Mouse (Mus musculus): ENCODE measurements around the gene Ucma. TPM values are rescaled to one million over a fixed set of nuclear protein-coding genes. Genes with fewer than 3 reads are reported as not detected.

Ucma gene
- polyA plus RNA-seq, 1 experiment = 0.22 TPM

DNA sequence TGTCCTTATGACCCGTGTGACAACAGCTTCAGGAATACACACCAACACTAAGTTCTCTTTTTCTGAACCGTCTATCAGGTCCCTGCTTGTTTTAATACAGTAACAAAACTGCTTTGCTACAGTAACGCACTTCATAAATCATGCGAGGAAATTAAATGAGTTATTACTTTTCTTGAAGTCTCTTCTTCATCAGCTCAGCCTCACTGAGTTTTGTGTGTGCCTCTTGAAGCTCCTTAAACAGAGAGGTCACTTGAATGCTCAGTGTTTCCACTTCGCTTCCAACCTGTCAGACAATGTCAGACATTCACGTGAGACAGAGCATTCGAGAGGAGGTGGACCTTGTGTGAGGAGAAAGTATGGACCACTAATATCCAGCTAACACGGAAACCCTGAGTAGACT, 58.9 kb downstream of the Ucma start:
- Histone ChIP-seq H3K4me3 (no peak overlapping the region), H3K79me2 (ENCODE audit: control insufficient read depth, insufficient read depth) (no peaks in the 10 kb centered on the region), H3ac (ENCODE audit: control insufficient read depth, insufficient read length) (no peak overlapping the region), H3K36me3 (ENCODE audit: control insufficient read depth, insufficient read depth) (peaks cover 12% of the 10 kb centered on the region), H3K4me2 (ENCODE audit: low read depth) (no peak overlapping the region), H3K27me3 (ENCODE audit: control insufficient read depth, insufficient read depth, insufficient read length) (no peaks in the 10 kb centered on the region)
- TF ChIP-seq TCF12 (IDR thresholded peaks at IDR 0.05; ENCODE audit: insufficient read depth, poor library complexity, severe bottlenecking) = no peak
- TF ChIP-seq MAX (IDR thresholded peaks at IDR 0.05; ENCODE audit: low read depth) = no peak
- TF ChIP-seq USF1 (IDR thresholded peaks at IDR 0.05; ENCODE audit: low read depth) = no peak
- no peak for TF ChIP-seq POLR2AphosphoS2 (IDR thresholded peaks at IDR 0.05; ENCODE audit: insufficient read length, low read depth)
- TF ChIP-seq E2F4 (IDR thresholded peaks at IDR 0.05; ENCODE audit: insufficient read depth) = no peak
- no peak for TF ChIP-seq POLR2A (IDR thresholded peaks at IDR 0.05; ENCODE audit: insufficient read length, low read depth)

DNA sequence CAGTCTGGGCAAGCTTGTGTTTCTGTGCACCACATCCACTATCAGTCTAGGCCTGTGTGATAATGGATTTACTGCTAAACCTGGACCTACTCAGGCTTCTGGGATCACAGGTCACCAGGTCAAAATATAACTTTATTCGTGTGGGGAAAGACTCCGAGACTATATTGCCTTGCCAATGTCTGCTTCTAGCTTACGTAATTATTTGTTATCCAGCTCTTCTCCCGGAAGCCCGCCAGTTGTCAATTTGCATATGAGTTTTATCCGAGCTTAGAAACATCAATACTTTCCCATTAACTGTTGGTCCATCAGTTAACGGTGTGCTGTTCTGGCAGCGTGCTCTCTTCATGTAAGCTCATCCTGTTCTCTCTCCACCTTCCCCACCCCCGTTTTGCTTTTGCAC, 59.3 kb downstream of the Ucma start:
- Histone ChIP-seq H3K4me3 (no peak overlapping the region), H3K4me2 (ENCODE audit: low read depth) (no peak overlapping the region), H3ac (ENCODE audit: control insufficient read depth, insufficient read length) (no peak overlapping the region), H3K79me2 (ENCODE audit: control insufficient read depth, insufficient read depth) (no peaks in the 10 kb centered on the region), H3K36me3 (ENCODE audit: control insufficient read depth, insufficient read depth) (peaks cover 12% of the 10 kb centered on the region), H3K27me3 (ENCODE audit: control insufficient read depth, insufficient read depth, insufficient read length) (no peaks in the 10 kb centered on the region)
- TF ChIP-seq E2F4 (IDR thresholded peaks at IDR 0.05; ENCODE audit: insufficient read depth) (no peak), MYOG (IDR thresholded peaks at IDR 0.05; ENCODE audit: control insufficient read depth in 1 of 3, insufficient read depth in 1 of 3, insufficient read length in 2 of 3, low read depth in 2 of 3) (no peak), TCF3 (IDR thresholded peaks at IDR 0.05; ENCODE audit: insufficient read length, low read depth) (no peak), CEBPB (IDR thresholded peaks at IDR 0.05; ENCODE audit: insufficient read depth, poor library complexity, severe bottlenecking) (no peak), MYOD1 (IDR thresholded peaks at IDR 0.05; ENCODE audit: control insufficient read depth in 1 of 3, insufficient read length in 2 of 3, low read depth in 2 of 3) (no peak), POLR2AphosphoS2 (IDR thresholded peaks at IDR 0.05; ENCODE audit: insufficient read length, low read depth) (no peak), TCF12 (IDR thresholded peaks at IDR 0.05; ENCODE audit: insufficient read depth, poor library complexity, severe bottlenecking) (no peak), MAX (IDR thresholded peaks at IDR 0.05; ENCODE audit: low read depth) (no peak)

Other genes starting within 250 kb of the Ucma start
- gene Sephs1, start 94.6 kb upstream of the Ucma start, polyA plus RNA-seq (2012; fragmentation: generic; extraction: Trizol) = 15.9 TPM
- gene Phyh, start 57.1 kb upstream of the Ucma start, polyA plus RNA-seq (2012; fragmentation: generic; extraction: Trizol) = 14.5 TPM
- gene Mcm10, start 36.7 kb downstream of the Ucma start, polyA plus RNA-seq (2012; fragmentation: generic; extraction: Trizol) = 4.2 TPM
- gene Optn, start 87.9 kb downstream of the Ucma start, polyA plus RNA-seq (2012; fragmentation: generic; extraction: Trizol) = 11.2 TPM
- 0.64 TPM for gene Ccdc3, start 161.7 kb downstream of the Ucma start, polyA plus RNA-seq (2012; fragmentation: generic; extraction: Trizol)

Measured in myocyte (in vitro differentiated cells).